Mouse (Mus musculus) CD4-positive, CD25-positive, alpha-beta regulatory T cell, adult 2 months (primary cell): Measurements from ENCODE around the gene Bcl9.

Source experiments
- DNase-seq: peaks from one replicate; pipeline ENCODE4 v3.0.0-alpha.2; 2012; ENCODE audit warnings: low read depth, low spot score

The Bcl9 gene

DNA sequence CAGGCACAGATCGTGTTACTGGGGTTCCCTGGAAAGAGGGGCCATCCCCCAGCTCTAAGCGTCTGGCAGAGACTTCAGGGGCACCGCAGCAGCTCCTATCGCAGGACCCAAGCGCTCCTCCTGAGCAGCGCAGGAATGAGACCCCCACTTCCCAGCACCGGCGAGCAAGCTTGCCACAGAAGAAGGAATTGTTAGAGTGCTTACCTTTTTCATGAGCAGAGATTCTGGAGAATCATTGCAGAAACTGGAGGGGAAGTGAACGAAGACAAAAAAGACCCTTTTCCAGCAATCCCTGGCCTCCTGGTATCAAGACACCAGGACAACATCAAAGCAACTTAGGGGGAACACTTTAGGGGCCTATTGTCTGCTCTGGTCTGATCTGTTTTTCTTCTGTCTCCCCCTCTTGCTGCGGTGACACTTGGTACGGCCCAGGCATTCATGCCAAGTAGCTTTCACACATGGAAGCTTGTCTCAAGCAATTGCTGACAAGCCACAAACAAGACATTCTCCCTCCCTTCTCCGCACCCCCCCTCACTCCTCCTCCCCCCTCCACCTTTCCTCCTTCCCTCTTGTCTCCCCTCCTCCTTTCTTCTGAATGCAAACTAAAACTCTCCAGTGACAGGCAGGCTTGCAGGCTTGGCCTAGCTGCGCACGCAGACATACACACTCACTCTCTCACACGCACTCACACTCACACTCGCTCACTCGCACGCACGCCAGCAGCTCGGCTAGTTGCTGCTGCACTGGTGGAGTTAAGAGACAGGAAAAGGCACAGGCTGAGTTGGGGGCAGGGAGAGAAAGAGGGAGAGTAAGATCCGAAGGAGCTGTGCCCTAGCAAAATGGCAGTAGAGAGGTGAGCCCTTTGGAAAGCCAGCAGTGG is at the start of gene Bcl9:
Gene Bcl9 (minus strand): TSS at position 365 of the 880 bp plus-strand sequence.
- DNase-seq, result peak; percentile 74

DNA sequence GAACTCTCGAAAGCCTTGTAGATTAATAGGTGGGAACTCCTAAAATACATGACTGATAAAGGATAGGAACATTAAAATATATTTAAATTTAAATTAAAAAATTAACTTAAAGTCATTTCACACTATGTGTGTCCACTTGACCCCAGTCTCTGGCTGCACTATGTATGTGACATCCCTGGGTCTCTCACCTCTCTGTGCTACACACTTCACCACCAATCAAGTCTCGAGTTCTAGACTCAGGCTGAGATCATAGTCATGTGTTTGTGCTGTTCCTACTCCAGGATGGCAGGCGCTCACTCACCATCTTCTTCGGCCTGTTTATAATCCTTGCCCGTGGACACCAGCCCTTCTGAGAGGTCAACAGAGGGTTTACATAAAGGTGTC is 41.5 kb upstream of the Bcl9 start:
- DNase-seq, result no peak

DNA sequence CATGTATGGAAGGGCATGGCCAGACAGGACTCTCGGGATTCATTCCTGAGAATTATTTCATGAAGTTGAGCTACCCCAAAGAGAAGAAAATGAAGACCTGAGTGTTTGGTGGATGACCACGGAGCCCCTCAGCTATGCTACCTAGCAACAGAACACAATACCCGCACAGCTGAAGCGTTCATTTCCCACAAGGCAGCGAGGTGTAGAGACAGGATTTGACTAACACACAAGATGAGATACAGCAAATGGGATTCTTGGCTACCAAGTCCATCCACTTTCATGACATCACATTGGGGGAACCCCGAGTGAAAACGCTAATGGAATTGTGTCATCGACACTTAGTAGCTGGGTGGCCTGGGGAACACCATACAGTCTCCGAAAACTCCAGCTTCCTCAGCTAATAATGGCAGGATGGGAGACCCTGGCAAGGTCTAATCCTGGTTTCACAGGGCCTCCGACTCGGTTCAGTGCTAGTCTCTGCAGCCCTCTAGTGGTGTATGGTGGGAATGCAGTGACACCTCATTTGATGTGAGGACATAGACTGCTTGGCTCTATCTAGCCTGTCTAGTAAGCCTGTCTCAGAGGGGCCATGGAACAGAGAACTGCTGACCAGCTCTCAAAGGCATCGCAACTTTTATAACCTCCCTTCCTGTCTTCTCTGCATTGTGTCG is 40.9 kb upstream of the Bcl9 start:
- DNase-seq, result peak; percentile 84

DNA sequence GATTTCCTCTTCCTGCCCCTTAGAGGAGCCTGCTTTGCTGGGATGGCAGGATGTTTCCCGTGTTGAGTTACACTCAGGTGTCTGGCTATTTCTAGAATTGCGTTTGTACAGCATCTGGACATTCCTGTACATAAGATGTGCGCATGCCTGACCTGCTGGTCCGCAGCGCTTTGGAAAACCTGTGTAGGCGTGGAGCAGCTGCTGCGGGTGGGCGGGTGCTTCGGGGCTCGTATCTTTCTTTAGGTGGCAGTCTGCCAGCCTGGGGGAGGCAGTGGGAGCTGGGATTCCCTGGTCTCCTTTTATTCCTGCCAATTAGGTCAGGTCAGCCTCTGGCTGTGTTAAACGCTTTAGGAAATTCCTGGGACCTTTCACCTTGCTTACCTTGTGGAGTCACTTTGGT is 39.6 kb upstream of the Bcl9 start:
- DNase-seq, result no peak

DNA sequence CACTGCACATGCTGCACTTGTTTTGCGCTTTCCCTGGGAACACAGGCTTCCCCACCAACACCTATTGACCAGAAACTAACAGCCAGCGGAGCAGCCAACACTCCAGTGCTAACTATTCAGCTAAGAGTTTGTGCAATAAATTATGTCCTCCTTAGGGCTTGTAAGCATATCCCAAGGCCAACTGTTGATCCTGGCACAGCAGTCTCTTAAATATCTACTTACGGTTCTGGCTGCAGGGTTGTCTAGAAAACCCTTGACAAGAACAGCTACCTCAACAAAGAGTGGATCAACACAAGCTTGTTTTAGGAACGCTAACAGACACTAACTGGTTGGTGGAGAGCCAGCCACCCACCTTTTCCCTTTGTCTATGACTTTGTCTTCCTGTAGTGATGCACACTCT is 38.6 kb upstream of the Bcl9 start:
- no peak for DNase-seq

DNA sequence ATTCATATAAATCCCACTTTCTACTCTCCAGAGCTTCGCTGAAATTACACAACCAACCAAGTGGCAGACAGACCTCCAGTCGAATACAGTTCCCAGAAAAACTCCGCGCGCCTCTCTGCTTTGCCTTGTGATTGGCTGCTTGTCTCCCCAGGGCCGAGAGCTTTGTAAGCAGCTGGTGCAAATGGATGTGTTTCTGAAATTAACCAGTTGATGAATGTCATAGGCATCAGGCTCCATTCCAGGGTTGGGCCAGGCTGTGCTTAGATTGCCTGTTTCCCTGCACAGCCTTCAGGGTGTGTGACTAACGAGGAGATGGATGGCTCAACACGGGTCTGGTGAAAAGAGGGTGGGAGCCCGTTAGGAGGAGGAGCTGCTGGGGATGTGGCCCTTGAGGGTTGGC is 36.9 kb upstream of the Bcl9 start:
- no peak for DNase-seq

DNA sequence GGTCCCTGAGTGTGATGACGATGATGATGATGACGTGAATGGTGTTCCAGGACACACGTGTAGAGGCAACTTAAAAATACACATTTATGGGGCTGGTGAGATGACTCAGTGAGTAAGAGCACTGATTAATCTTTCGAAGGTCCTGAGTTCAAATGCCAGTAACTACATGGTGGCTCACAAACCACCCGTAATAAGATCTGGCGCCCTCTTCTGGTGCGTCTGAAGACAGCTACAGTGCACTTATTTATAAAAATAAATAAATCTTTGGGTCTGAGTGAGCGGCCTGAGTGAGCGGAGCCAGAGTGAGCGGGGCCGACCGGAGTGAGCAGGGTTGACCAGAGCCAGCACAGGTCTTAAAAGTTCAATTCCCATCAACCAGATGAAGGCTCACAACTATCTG is 34.5 kb upstream of the Bcl9 start:
- DNase-seq, result peak; percentile 51

DNA sequence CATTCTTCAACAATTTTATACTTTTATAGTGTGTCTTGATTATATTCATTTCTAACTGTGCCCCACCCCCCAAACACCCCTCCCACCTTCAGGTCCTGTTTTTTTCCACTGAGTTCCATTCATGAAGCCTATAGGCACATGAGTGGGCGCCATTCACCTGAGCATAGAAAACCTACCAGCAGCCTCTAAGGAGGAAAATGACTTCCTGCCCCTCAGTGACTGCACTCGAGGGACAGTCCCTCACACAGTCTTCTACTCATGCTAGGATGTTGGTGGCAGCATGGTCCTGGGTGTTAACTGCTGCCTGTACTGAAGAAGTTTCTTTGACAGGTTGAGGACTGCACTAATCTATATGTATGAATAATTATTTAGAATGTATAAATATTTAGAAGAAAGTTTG is 30.1 kb upstream of the Bcl9 start:
- peak; percentile 64 for DNase-seq

DNA sequence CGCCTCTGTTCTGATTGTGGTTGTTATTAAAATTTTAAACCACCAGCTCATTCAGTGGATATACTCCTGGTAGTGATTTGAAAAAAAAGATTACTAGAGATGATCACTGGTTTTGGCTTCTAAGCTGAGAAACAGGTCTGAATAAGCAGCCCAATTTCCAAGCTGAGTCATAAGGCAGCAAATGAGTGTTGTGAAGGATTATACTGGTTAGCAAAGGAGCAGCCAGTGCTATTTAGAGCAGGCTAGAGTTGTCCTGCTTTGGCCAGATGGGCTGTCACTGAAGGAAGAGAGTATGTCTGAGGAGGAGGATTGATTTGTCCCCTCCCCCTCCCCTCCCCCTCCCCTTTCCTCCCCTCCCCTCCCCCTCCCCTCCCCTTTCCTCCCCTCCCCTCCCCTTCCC is 29.6 kb upstream of the Bcl9 start:
- peak; percentile 7 for DNase-seq

DNA sequence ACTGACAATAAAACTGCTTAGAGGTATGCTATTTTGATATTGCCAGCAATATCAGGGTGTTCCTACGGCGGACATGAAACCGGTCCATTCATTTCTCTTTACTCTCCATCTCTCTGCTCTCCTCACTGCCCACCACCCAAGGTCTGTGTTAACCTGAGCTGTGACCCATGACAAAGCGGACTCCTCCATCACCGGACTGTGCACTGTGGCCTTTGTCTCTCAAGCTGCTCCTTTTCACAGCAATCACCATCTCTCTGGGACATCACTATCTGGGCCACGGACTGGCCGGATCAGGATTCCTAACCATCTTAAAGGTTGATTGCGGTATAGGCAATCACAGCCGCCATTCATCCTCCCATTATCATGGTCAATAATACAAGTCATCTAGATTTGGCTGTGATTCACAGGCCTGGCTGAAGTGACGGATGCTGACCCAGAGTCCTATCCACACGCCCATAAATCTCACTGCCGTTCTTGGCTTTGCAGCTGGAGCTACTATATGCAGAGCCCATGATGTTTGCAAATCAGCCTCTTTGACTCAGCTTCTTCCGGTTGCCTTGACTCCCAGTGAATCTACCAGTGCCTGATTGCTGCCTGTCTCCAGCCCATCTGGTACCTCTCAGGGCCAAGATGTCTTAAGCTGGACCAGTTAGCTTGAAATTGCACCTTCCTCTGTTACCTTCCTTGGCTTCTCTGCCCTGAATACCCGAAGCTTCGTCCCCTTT is 28.1 kb upstream of the Bcl9 start:
- no peak for DNase-seq

DNA sequence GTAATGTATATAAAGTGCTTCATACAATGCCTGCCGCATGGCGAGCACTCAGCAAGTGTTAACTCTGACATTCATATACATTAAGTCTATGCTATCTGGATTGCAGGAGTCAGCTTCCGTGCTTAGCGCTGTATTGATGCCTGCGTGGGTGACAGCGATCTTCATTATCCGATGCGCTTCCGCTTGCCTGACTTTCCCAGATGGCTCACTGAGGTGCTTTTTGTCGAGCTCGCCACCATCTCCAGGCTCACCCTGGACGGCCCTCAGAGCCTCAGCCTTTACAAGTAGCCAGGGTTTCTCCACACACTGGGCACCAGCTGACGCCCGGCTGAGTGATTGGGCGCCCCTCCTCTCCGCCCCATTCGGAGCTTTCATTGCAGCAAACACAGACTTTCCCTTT is 26.3 kb upstream of the Bcl9 start:
- no peak for DNase-seq

DNA sequence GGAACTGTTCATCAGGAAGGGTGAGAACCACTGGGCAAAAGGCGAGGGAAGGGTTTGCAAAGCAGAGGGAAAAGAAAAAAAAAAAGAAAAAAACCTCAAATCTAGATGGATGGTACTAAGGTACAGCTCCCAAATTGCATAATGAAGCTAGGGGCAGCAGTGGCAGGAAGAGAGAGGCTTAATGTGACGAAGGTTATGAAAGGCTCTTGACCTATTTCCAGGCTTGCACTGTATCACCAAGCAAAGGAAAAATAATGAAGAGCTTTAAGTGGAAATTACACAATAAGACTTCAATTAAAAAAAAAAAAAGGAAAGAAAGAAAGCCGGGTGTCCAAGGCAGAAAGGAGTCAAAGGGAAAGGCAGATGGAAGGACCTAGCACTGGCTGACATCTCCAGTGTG is 19.6 kb upstream of the Bcl9 start:
- DNase-seq, result no peak

DNA sequence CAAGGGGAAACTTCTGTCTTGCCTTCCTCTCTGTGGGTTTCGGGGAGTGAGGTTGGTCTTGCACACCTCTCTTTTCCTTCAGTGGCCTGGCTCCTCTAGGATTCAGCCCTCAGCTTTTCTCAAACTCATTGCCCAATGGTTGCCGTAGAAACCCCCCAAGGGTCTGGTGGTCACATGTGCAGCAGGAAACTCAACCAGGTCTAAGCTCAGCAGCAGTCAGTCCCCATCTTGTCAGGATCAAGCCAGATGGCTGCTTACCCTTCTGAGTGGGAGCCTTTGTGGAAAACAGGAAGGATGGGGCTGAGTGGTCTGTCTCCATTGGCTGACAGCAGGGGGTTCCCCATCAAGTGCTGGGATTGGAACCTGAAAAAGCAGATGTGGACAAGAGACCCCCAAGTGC is 15.7 kb upstream of the Bcl9 start:
- DNase-seq, result no peak

DNA sequence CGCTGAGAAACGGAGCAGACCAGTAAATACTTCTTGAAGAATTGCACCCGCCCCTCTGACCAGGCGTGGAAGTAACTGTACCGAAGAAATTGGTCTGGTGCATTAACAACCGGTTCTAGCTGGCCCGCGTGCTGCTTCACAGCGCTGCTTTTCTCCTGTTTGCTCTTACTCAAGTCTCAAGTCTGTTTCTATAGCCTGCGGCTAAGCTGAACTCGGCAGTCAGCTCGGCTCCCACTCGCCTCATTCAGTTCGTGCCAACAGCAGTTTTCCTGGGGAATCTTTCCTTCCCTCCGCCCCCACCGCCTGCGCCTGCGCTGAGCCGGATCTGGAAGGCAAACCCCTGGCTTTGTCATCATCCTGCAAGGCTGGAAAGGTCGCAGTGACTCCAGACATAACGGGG is 14.3 kb upstream of the Bcl9 start:
- no peak for DNase-seq

DNA sequence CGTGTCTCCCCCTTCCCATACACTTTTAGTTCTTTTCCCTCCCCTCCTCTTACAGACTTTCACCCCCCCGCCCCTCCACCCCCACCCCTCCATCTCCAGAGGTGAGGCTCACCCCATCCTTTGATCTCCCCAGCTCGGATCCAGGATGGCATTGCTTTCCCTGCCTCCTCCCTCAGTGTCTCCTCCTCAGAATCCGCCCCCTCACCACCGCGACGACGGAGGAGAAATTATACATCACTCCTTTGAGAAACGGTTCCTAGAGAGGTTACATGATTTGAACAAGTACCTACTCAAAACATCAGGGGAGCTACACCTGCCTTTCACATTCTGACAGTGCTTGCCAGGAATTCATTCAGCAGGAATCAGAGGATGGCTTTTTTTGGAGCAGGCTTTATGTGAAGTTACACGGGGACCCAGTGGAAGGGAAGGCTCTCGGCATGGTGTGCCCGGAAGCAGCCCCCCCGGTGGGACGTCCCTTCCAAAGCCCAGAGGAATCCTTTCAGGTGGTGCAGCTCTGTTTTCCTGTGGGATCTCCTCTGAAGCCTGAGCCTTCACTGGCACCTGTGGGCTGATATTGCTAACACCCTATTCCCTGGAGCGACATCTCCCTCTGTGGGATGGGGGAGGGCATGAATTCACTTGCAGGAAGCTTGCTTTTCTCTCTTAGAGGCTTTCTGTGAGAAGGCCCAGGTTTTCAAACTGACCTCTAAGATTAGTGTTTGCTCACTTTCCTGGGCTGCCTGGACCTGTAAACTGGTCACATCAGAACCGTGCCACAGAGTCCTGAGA is 12.2 kb upstream of the Bcl9 start:
- no peak for DNase-seq

DNA sequence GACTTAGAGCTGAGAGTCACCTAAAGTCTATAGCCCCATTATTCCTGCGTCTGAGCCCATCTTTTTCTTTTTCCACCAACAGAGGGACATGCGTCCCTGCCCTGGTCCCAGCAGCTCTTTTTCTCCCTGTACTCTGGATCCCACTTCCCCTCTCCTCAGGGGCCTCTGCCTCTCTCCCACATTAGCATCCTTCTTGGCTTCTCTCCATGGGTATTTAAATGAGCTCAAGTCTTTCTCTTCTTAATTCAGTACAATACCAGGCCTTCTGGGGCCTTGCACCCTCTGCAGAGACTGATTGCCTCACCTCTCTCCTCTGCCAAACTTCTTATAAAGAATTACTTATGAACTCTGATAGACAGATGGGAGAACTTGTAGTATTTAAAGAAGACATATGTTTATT is 10.7 kb upstream of the Bcl9 start:
- DNase-seq, result no peak

DNA sequence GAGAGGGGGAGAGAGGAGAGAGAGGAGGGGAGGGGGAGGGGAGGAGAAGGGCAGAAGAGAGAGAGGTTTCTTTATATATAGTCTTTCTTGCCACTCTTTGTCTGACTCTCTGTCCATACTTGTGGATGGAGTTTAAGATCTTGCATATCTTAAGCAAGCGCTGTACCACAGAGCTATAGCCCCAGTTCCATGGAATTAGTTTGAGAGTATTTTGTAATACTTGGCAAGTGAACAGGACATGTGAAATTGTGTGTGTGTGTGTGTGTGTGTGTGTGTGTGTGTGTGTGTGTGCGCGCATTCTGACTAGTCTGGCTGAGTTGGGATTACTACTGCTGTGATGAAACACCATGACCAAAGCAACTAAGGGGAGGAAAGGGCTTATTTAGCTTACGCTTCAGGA is 8.2 kb upstream of the Bcl9 start:
- no peak for DNase-seq

DNA sequence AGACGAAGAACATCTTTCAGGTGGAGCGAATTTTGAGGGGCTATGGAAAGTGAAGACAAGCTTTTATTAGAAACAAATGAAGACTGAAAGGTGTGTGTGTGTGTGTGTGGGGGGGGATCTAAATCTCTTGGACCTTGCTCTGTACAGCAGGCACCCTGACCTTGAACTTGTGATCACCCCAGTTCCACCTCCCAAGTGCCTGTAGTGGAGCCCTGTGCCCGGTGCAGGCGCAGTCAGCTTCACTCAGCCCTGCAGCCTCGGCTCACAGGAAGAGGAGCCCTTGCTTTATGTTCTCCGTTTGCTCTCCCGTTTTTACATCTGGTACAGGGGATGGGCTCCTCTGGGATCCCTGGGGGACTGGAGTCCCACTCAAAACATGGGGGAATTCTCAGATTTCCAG is 3.9 kb upstream of the Bcl9 start:
- DNase-seq, result no peak

DNA sequence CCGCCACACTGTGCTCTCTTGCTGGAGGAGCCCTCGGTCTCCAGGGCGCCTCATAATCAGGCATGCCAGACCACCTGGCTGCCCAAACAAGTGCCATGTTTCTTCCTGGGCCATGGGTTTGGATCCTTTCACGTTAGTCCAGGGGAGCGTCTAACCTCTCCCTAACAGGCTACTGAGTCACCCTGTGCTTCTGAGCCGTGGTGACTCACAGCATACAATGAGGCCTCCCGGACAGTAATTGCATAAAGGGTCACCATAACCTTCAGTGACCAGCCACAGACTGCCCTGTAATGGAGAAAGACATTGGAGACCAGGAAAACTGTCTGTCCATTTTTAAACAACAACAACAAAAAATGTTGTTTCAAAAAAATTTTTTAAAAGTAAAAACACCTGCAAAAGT is 2.7 kb upstream of the Bcl9 start:
- DNase-seq, result no peak

DNA sequence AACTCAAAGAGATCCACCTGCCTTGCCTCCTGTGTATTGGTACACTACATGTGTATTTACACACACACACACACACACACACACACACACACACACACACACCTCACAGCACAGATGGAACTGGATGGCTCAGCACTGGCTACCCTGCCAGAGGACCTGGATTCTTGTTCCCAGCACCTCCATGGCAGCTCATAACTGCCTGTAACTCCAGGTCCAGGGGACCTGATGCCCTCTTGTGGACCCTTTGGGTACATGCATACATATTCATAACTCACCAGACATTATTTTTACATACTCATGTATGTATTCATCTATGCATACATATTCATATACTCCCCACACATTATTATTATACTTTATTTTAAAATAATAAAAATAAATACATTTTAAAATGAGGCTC is 2.2 kb upstream of the Bcl9 start:
- DNase-seq, result peak; percentile 31

DNA sequence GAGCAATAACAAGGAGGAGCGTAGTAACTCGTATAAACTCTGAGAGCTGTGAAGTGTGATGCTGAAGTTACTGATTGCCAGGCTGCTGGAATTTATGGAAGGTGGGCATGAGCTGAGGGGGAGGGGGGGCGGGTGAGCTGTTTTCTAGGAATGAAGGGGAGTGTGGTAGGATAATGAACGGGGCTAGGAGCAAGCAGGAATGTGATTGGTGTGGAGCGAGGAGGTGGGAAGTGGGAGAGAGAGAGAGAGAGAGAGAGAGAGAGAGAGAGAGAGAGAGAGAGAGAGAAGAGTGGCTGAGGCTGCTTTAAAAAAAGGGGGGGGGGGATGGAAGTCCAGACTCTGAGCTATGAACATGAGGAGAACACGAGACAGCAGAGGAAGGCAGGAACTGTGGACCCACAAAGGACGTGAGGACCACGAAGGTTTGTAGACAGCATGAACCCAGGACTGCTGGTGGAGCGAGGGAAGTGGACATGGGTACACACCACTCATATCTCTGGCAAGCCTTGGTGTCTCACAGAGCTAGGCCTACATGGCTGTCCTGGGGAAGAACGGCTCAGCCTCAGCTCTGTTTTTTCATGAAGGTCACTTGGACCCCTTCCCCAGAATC is 1.2 kb upstream of the Bcl9 start:
- DNase-seq, result no peak
